Mouse (Mus musculus) forebrain, embryonic 11.5 days (tissue): ENCODE data around the gene Dnajb1. TPM values are rescaled to one million over a fixed set of nuclear protein-coding genes. Genes with fewer than 3 reads are reported as not detected.

ENCODE experiments used
- ATAC-seq: fragments of 200-750 bp; cut with Nextera tagmentation; replicated peaks from 2 replicates; pipeline ENCODE4 v1.8.0; 2017; ENCODE audit warnings: moderate TSS enrichment; ENCODE audit not compliant: low FRiP score
- DNase-seq: peaks from one replicate; pipeline ENCODE4 v3.0.0-alpha.2; 2017; ENCODE audit warnings: low spot score
- H3K27ac ChIP-seq: fragments of 300-500 bp; sonication (generic); 2 replicates; pipeline ENCODE4 v1.5.1; 2014; ENCODE audit warnings: low read depth, low read length
- H3K27me3 ChIP-seq: fragments of 300-500 bp; sonication (generic); 2 replicates; pipeline ENCODE4 v1.6.1; 2014; ENCODE audit warnings: mild to moderate bottlenecking, low read length, mixed read lengths; ENCODE audit not compliant: control insufficient read depth, insufficient read depth
- H3K36me3 ChIP-seq: fragments of 300-500 bp; sonication (generic); 2 replicates; pipeline ENCODE4 v1.6.1; 2014; ENCODE audit warnings: mild to moderate bottlenecking, low read length, moderate library complexity, mixed read lengths; ENCODE audit not compliant: control insufficient read depth, insufficient read depth
- H3K4me1 ChIP-seq: fragments of 300-500 bp; sonication (generic); replicated peaks from 2 replicates; pipeline ENCODE4 v1.6.1; 2014; ENCODE audit warnings: low read length, mixed read lengths; ENCODE audit not compliant: control insufficient read depth, insufficient read depth
- H3K4me2 ChIP-seq: fragments of 300-500 bp; sonication (generic); 2 replicates; pipeline ENCODE4 v1.6.1; 2014; ENCODE audit warnings: low read depth, mild to moderate bottlenecking, low read length, moderate library complexity, mixed read lengths; ENCODE audit not compliant: severe bottlenecking
- H3K4me3 ChIP-seq: fragments of 300-500 bp; sonication (generic); 2 replicates; pipeline ENCODE4 v1.5.1; 2014; ENCODE audit warnings: low read depth, low read length
- H3K9ac ChIP-seq: fragments of 300-500 bp; sonication (generic); 2 replicates; pipeline ENCODE4 v1.6.1; 2014; ENCODE audit warnings: low read length
- H3K9me3 ChIP-seq: fragments of 300-500 bp; sonication (generic); 2 replicates; pipeline ENCODE4 v1.6.1; 2016; ENCODE audit warnings: low read length, mixed read lengths; ENCODE audit not compliant: control insufficient read depth
- WGBS: fragments of 180-500 bp; shearing (Covaris S2); extraction: QIAGEN DNeasy Blood & Tissue Kit; methylation state at CpG from one replicate; pipeline ENCODE4 v1.1.7; 2014; 5-methylcytosine and 5-hydroxymethylcytosine counted together
- polyA plus RNA-seq: library from polyadenylated mRNA; unstranded; fragments of >200 nt; fragmentation: Nextera tagmentation; extraction: Ambion mirVana; gene quantifications from 2 replicates; pipeline ENCODE4 v1.2.1, GENCODE M21; 2014

The Dnajb1 gene
- polyA plus RNA-seq, 1 experiment from 2014 or later: 73.8 TPM

DNA sequence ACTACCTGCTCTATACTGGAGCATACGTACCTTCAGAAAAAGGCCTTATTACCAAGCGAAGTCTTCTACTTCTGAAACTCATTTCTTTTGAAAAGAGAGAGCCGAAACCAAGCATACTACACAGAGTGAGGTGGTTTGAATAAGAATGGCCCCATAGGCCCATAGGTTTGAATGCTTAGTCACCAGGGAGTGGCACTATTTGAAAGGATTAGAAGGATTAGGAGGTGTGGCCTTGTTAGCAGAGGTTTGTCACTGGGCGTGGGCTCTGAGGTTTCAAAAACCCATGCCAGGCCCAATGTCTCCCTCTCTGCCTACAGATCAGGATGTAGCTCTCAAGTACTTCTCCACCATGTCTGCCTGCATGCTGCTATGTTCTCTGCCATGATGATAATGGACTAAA is 40.0 kb downstream of the Dnajb1 start:
- no peak for DNase-seq
- no peak for ATAC-seq
- Histone ChIP-seq H3K27me3 (no peaks in the 10 kb centered on the region), H3K4me2 (no peak overlapping the region), H3K4me1 (no peaks in the 10 kb centered on the region; the same call in 1 of the 2 replicates), H3K36me3 (no peaks in the 10 kb centered on the region), H3K4me3 (no peak overlapping the region), H3K9ac (no peak overlapping the region), H3K9me3 (no peaks in the 10 kb centered on the region), H3K27ac (no peak overlapping the region)
- WGBS: 94% methylated on average over 4 of the region's 4 CpGs

DNA sequence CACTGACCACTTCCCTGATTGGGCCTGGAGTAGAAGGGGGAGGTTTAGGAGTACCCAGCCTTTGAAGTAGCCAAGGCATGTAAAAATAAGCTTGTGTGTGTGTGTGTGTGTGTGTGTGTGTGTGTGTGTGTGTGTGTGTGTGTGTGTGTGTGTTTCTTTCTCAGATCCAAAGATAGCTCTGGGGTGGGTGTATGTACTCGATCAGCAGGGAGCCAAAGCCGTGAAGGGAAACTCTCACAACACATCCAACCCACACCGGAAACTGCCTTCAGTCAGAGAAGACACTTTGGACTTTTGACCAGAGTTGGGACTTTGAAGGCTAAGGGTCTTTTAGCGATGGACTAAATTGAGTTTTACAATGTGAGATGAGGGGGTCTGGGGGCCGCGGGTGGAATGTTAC is 41.7 kb downstream of the Dnajb1 start:
- Histone ChIP-seq H3K4me1 (peaks cover 7% of the 10 kb centered on the region; the same call in 1 of the 2 replicates), H3K27ac (no peak overlapping the region), H3K27me3 (no peaks in the 10 kb centered on the region), H3K4me3 (no peak overlapping the region), H3K9me3 (no peaks in the 10 kb centered on the region), H3K9ac (no peak overlapping the region), H3K36me3 (no peaks in the 10 kb centered on the region), H3K4me2 (no peak overlapping the region)
- DNase-seq: no peak
- no peak for ATAC-seq
- WGBS: 95% methylated on average over 6 of the region's 6 CpGs

DNA sequence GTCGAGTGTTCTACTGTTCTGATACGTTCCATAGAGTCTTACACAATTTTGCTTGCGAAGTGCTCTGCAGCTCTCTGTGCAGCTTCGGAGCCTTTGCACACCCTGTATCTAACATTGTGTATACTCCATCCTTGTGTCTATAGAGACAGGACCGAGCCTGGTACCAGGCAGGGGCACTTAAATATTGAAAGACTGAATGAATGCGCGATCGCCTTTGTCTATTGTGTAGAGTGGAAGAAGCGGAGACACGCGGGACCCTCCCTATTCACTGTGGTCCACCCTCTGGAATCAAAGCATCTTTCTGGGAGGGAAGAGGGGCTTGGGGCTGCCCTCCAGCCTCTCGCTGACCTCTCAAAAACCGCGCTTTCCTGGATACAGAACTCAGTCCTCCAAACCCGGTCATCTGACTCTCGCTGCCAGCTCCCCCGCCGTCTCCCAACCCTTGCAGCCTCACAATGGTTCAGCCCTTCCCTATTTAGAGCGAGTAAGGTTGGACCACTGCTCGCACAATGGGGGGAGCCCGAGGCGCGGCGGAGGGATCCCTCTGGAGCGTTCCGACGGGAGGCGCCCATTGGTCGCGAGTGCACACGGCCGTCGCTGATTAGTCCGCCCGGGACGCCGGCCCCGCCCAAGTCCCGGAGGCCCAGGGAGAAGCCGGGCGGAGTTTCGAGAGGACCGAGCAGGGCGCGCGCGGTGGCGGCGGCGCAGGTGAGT is 44.2 kb downstream of the Dnajb1 start, which contains the start of gene Gipc1:
Gene Gipc1, plus strand, starts transcription at position 648 of the 714 bp plus-strand sequence.
- Histone ChIP-seq H3K36me3 (no peaks in the 10 kb centered on the region), H3K27me3 (no peaks in the 10 kb centered on the region), H3K9ac (peak within 1 kb of the TSS; percentile 87), H3K4me2 (peak within 1 kb of the TSS; percentile 96), H3K4me3 (peak within 1 kb of the TSS; percentile 88), H3K27ac (peak within 1 kb of the TSS; percentile 92), H3K4me1 (peaks cover 7% of the 10 kb centered on the region; the same call in 1 of the 2 replicates), H3K9me3 (no peaks in the 10 kb centered on the region)
- WGBS: 4% methylated on average over 49 of the region's 50 CpGs
- DNase-seq (peak; percentile 98), ATAC-seq (peak; percentile 97)

DNA sequence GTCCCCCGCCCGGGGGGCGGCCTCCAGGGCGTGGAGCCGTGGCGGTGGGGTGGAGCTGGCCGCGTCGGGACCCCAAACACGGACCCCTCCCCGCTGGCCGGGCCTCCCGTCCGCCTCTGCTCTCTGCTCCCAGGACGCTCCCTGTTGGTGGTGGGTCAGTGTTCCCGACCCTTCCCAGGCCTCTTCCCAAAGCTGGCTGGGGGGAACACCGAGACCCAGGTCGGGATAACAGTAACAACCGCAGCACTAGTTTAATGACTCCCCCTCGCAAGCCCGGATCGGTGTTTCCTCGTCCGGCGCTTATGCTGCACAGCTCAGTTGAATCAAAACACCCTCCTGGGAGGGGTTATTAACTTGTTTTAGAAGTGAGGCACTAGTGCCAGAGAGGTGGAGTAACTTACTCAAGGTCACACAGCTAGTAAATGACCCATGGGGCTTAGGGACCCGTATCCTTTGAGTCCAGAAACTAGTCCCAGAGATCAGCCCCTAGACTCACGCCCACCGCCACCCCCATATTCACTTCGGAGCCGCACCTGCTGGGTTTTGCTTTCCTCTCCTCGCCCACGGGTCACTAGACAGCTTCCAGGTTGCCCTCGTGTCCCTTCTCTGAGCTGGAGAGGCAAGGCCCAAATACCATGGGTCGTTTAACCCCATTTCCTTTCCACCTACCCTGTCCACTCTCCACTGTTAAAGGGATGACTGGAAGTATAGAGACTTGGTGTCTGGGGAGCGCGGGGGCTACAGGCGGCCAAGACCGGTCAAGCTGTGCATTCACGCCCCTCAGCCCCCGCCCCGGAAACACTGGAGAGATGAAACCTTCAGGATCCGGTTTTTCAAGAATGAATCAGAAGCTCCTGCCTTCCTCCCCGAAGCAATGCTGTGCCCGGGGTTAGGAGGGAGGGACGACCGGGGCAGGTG is 45.0 kb downstream of the Dnajb1 start:
- Histone ChIP-seq H3K27me3 (no peaks in the 10 kb centered on the region), H3K4me2 (peak overlapping the region; percentile 96), H3K9me3 (no peaks in the 10 kb centered on the region), H3K4me3 (peak overlapping the region; percentile 88), H3K9ac (peak overlapping the region; percentile 87), H3K4me1 (peaks cover 7% of the 10 kb centered on the region; the same call in 1 of the 2 replicates), H3K27ac (0 out of 2 replicates have a peak overlapping the region, but pooled peaks have one; percentile 10), H3K36me3 (no peaks in the 10 kb centered on the region)
- DNase-seq: peak; percentile 63
- WGBS: 3% methylated on average over 40 of the region's 46 CpGs
- ATAC-seq: peak; percentile 59

DNA sequence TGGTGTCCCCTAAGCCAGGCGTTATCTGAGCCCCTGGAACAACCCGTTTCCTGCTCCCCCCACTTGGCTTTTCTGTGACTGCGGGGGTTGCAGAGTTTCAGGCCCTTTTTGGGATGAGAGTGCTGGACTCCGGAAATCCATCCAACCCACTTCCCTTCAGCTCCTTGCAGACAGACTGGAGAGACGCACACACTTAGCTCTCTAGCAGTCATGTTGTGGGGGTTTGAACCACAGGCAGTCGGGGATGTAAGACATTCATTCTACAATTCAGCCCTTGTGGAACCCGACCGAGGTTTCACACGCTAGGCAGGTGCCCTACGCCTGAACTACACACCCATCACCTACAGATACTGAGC is 45.6 kb downstream of the Dnajb1 start:
- Histone ChIP-seq H3K9ac (peak overlapping the region; percentile 87), H3K4me1 (peaks cover 7% of the 10 kb centered on the region; the same call in 1 of the 2 replicates), H3K27ac (no peak overlapping the region), H3K36me3 (no peaks in the 10 kb centered on the region), H3K9me3 (no peaks in the 10 kb centered on the region), H3K4me3 (peak overlapping the region; percentile 88), H3K27me3 (no peaks in the 10 kb centered on the region), H3K4me2 (peak overlapping the region; percentile 96)
- DNase-seq (no peak), ATAC-seq (no peak)
- WGBS: 56% methylated on average over 10 of the region's 10 CpGs

DNA sequence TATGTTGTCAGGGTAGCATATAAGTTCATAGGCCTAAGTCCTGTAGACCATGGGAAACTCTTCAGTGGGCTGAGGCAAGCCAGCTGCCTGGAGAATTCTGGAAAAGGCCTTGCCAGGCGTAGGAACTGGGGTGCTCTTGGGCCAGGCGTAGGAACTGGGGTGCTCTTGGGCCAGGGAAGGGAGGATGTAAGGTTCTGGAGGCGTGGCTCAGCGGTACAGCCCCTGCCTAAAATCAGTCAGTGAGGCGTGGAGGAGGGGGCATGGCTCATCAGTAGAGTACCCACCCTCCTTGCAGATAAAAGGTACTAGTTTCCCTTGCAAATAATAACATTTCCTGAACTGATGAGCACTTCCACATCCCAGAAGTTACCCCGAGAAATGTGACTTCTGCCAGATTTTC is 46.7 kb downstream of the Dnajb1 start:
- no peak overlapping the region for H3K4me3 ChIP-seq
- H3K4me1 ChIP-seq: peaks cover 7% of the 10 kb centered on the region; the same call in 1 of the 2 replicates
- no peaks in the 10 kb centered on the region for H3K9me3 ChIP-seq
- H3K36me3 ChIP-seq: no peaks in the 10 kb centered on the region
- DNase-seq (no peak), ATAC-seq (no peak)
- no peak overlapping the region for H3K27ac ChIP-seq
- no peaks in the 10 kb centered on the region for H3K27me3 ChIP-seq
- H3K9ac ChIP-seq: no peak overlapping the region
- 94% methylated on average over 6 of the region's 6 CpGs for WGBS
- H3K4me2 ChIP-seq: no peak overlapping the region

DNA sequence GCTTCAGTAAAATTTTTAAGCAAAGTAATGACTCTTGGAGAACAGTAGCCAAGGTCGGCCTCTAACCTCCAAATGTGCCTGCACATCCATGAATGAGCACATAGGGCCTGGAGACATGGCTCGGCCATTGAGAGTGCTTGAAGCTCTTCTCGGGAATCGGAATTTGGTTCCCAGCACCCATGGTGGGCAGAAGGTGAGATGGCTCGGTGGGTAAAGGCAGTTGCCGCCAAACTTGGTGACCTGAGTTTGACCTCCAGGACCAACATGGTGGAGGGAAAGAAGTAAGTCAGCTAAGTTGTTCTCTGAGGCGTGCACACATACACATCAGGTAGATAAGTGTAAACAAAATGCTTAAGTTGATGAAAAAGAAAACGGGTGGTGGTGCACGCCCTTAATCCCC is 48.0 kb downstream of the Dnajb1 start:
- DNase-seq: no peak
- no peak overlapping the region for H3K9ac ChIP-seq
- no peaks in the 10 kb centered on the region for H3K36me3 ChIP-seq
- ATAC-seq: no peak
- peaks cover 15% of the 10 kb centered on the region for H3K4me1 ChIP-seq
- WGBS: 90% methylated on average over 9 of the region's 9 CpGs
- no peak overlapping the region for H3K27ac ChIP-seq
- no peaks in the 10 kb centered on the region for H3K27me3 ChIP-seq
- no peak overlapping the region for H3K4me3 ChIP-seq
- no peak overlapping the region for H3K4me2 ChIP-seq
- H3K9me3 ChIP-seq: no peaks in the 10 kb centered on the region

DNA sequence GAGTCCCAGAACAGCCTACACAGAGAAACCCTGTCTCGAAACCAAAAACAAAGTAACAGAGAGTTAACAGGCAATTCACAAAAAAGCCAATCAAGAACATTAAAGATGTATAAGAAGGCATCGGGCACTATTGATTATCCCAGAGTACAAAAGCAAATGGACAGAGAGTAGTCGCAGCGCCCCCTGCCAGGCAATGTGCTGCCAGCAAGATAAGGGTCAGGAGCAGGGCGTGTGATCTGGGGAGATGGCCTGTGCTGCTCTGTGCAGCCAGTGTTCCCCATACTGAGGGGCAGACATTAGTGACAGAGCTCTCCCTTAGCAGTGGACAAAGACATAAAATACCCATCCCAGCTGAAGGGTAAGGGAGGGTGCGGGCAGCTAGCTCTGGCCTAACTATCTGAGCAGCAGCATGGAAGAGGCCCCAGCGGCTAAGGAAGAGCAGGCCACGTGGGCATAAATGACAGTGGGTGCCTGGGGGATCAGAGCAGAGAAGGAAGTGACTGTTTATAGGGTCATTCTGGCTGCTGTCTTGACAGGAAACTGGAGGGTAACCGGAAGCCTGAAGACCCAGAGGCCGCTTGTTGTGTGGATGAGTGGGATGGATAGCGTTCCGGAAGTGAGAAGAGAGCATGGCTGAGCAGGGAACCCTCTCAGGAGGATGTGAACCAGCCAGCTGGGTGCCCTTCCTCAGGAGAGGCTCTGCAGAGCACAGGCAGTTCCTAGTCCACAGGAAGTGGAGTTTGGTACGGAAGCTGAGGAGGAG is 48.7 kb downstream of the Dnajb1 start:
- WGBS: 86% methylated on average over 13 of the region's 13 CpGs
- no peaks in the 10 kb centered on the region for H3K9me3 ChIP-seq
- DNase-seq (no peak), ATAC-seq (no peak)
- H3K9ac ChIP-seq: no peak overlapping the region
- H3K4me2 ChIP-seq: no peak overlapping the region
- H3K36me3 ChIP-seq: no peaks in the 10 kb centered on the region
- H3K27me3 ChIP-seq: no peaks in the 10 kb centered on the region
- no peak overlapping the region for H3K27ac ChIP-seq
- peaks cover 17% of the 10 kb centered on the region for H3K4me1 ChIP-seq
- H3K4me3 ChIP-seq: no peak overlapping the region
